Mouse (Mus musculus): ENCODE results near the gene Clrn1. TPM values are rescaled to one million over a fixed set of nuclear protein-coding genes. Genes with fewer than 3 reads are reported as not detected.

Clrn1 gene
- not detected for polyA plus RNA-seq (2012; fragmentation: generic; extraction: Trizol)

DNA sequence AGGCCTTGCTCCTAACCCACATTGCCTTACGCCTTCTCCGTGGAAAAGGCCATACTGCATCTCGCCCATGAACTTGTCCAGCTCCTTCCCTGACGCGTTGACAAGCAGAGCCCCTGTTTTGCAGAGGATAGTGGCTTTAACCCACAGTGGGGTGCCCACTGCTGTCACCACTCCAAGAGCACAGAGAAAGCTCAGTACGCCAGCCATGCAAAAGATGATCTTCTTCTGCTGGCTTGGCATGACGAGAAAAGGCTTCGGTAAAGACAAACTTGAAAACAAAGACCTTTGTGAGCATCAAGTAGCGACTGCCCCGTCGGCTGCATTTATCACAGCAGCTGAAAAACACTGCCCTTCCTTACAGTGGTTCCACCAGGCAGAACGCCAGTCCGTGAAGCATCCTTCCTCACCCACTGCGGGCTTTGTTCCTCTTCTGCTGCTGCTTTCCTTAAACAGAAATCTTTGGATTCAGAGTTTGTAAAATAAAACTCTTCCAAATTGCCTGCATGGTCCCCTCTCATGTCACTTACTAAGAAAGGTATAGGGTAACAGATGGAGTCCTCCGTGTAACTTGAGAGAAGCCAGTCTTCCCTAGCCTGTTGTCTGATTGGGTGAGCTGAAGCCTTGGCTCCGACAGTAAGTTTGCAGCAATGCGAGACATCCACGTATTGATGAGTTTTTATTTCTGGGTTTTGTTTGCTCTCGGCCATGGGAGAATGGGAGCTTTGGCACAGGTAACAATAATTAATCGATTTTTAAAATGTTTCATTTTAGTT is at the start of gene Clrn1:
TSS of gene Clrn1 (minus strand) at position 540 of the 773 bp plus-strand sequence.

GRCm38 (mm10) chr3:58822211-58822610 is 62.9 kb downstream of the Clrn1 start, which contains the start of gene Mindy4b-ps:
Gene Mindy4b-ps (minus strand): TSS chr3:58822311.

Other genes starting within 250 kb of the Clrn1 start
- under 1 TPM in 1 of 2 experiments, not detected in 1; 0.02 TPM for gene Erich6, start 248.1 kb downstream of the Clrn1 start, polyA plus RNA-seq (2012; fragmentation: generic; extraction: Trizol)
- gene Siah2, start 192.9 kb downstream of the Clrn1 start, polyA plus RNA-seq (2012; fragmentation: generic; extraction: Trizol): 1 to 10 TPM; 4.7 to 6.3 TPM
- gene Mindy4b-ps, start 63.0 kb downstream of the Clrn1 start, polyA plus RNA-seq (2012; fragmentation: generic; extraction: Trizol): not detected
- gene Med12l, start 120.5 kb upstream of the Clrn1 start, polyA plus RNA-seq (2012; fragmentation: generic; extraction: Trizol): under 1 TPM in 1 of 2 experiments, not detected in 1; 0.02 TPM
- not detected for gene Gpr171, start 216.5 kb upstream of the Clrn1 start, polyA plus RNA-seq (2012; fragmentation: generic; extraction: Trizol)

Data from C3H10T1/2 (cell line).